ENCODE assay signal across 8 mouse cellular contexts in genomic region chr10:24223449-24224143, GRCm38 (mm10). TPM values are rescaled to one million over a fixed set of nuclear protein-coding genes. Genes with fewer than 3 reads are reported as not detected.
A peak's percentile ranks its signal among the peaks of the same experiment; 100 is the strongest.
DNase-seq lines count a peak whose midpoint lies in the region; ATAC-seq and TF ChIP-seq lines count a peak whose summit lies in the region.
"Had no signal": no experiment of that assay in that cellular context is flagged by ENCODE, and none has a peak within 500 bp of the region (broad histone marks: within the 10 kb centered on the region; RNA-seq: fewer than 3 reads in every experiment).

Gene Moxd1, plus strand, starts transcription at chr10:24223517.

- H3K36me3 ChIP-seq in testis, adult 2 months (ENCODE audit: control insufficient read depth, insufficient read depth, low read length), result no peaks in the 10 kb centered on the region
- no peaks in the 10 kb centered on the region for H3K36me3 ChIP-seq in embryonic facial prominence, embryonic 11.5 days (replicated peaks; ENCODE audit: control insufficient read depth, insufficient read depth, low read depth, low read length)
- H3K36me3 ChIP-seq in hindbrain, embryonic 10.5 days, result no peaks in the 10 kb centered on the region
- H3K36me3 ChIP-seq in limb, embryonic 15.5 days, result no peaks in the 10 kb centered on the region
- no peaks in the 10 kb centered on the region for H3K36me3 ChIP-seq in midbrain, embryonic 14.5 days (ENCODE audit: control insufficient read depth, insufficient read depth, low read length)

- no peak within 1 kb of the TSS for H3K27ac ChIP-seq in testis, adult 2 months (ENCODE audit: control insufficient read depth, insufficient read depth, low read depth, low read length)
- H3K27ac ChIP-seq in embryonic facial prominence, embryonic 11.5 days (replicated peaks; ENCODE audit: low read depth, low read length), result no peak within 1 kb of the TSS
- H3K27ac ChIP-seq in hindbrain, embryonic 10.5 days, result peak within 1 kb of the TSS; percentile 85
- H3K27ac ChIP-seq in limb, embryonic 15.5 days, result no peak within 1 kb of the TSS
- no peak within 1 kb of the TSS for H3K27ac ChIP-seq in midbrain, embryonic 14.5 days (replicated peaks; ENCODE audit: low read depth, low read length)

- peak; percentile 57; the same call in 1 of the 2 replicates for ATAC-seq in embryonic facial prominence, embryonic 11.5 days (replicated peaks; ENCODE audit: insufficient number of reproducible peaks, low FRiP score, low TSS enrichment, low read depth)
- ATAC-seq in limb, embryonic 15.5 days (ENCODE audit: insufficient number of reproducible peaks, low FRiP score, low TSS enrichment, low read depth), result peak; percentile 72
- peak; percentile 62; the same call in 1 of the 2 replicates for ATAC-seq in midbrain, embryonic 14.5 days (ENCODE audit: low FRiP score, low TSS enrichment)

- no peak for DNase-seq in testis, postnatal 14 days (ENCODE audit: low spot score)
- DNase-seq in embryonic facial prominence, embryonic 11.5 days (ENCODE audit: low spot score), result peak; percentile 62
- peak; percentile 63 for DNase-seq in hindbrain, embryonic 10.5 days (ENCODE audit: low spot score)
- peak; percentile 64 for DNase-seq in midbrain, embryonic 14.5 days
- peak; percentile 34 for DNase-seq in urinary bladder, postnatal 14 days (ENCODE audit: low spot score)

- H3K27me3 ChIP-seq in testis, adult 2 months (ENCODE audit: control insufficient read depth, insufficient read depth, low read length), result no peaks in the 10 kb centered on the region; the same call in 1 of the 2 replicates
- peaks cover 21% of the 10 kb centered on the region for H3K27me3 ChIP-seq in embryonic facial prominence, embryonic 11.5 days (ENCODE audit: control insufficient read depth, insufficient read depth, low read length)
- H3K27me3 ChIP-seq in hindbrain, embryonic 10.5 days (ENCODE audit: insufficient read depth, poor library complexity, severe bottlenecking), result peaks cover 62% of the 10 kb centered on the region
- peaks cover 11% of the 10 kb centered on the region; the same call in 1 of the 2 replicates for H3K27me3 ChIP-seq in limb, embryonic 15.5 days
- peaks cover 21% of the 10 kb centered on the region for H3K27me3 ChIP-seq in midbrain, embryonic 14.5 days (ENCODE audit: control insufficient read depth, insufficient read depth, low read length)

- H3K4me2 ChIP-seq in embryonic facial prominence, embryonic 11.5 days (ENCODE audit: low read depth, low read length), result peak within 1 kb of the TSS; percentile 93
- H3K4me2 ChIP-seq in limb, embryonic 15.5 days, result peak within 1 kb of the TSS; percentile 90
- peak within 1 kb of the TSS; percentile 87 for H3K4me2 ChIP-seq in midbrain, embryonic 14.5 days (ENCODE audit: low read length)

- no peaks in the 10 kb centered on the region for H3K9me3 ChIP-seq in embryonic facial prominence, embryonic 11.5 days (replicated peaks; ENCODE audit: control insufficient read depth, low read length)
- no peaks in the 10 kb centered on the region for H3K9me3 ChIP-seq in hindbrain, embryonic 10.5 days
- H3K9me3 ChIP-seq in limb, embryonic 15.5 days, result no peaks in the 10 kb centered on the region
- no peaks in the 10 kb centered on the region for H3K9me3 ChIP-seq in midbrain, embryonic 14.5 days (ENCODE audit: control insufficient read depth, low read length)

- 1% methylated on average over 56 of the region's 56 CpGs for WGBS in embryonic facial prominence, embryonic 11.5 days
- under 1% methylated on average over 56 of the region's 56 CpGs for WGBS in hindbrain, embryonic 10.5 days
- WGBS in limb, embryonic 15.5 days, result 2% methylated on average over 56 of the region's 56 CpGs
- 1% methylated on average over 54 of the region's 56 CpGs for WGBS in midbrain, embryonic 14.5 days

- no peak for TF ChIP-seq CTCF in testis, adult 2 months (IDR thresholded peaks at IDR 0.05; ENCODE audit: control insufficient read depth, insufficient read depth, insufficient replicate concordance, low read depth, low read length)

- TF ChIP-seq POLR2A in testis, adult 2 months (IDR thresholded peaks at IDR 0.05; ENCODE audit: control insufficient read depth, low read depth, low read length), result no peak

- peak within 1 kb of the TSS; percentile 57 for H3K9ac ChIP-seq in embryonic facial prominence, embryonic 11.5 days (replicated peaks; ENCODE audit: low read length)
- H3K9ac ChIP-seq in limb, embryonic 15.5 days, result peak within 1 kb of the TSS; percentile 31
- H3K9ac ChIP-seq in midbrain, embryonic 14.5 days (replicated peaks; ENCODE audit: low read length), result peak within 1 kb of the TSS; percentile 43

- peak within 1 kb of the TSS; percentile 16 for H3K4me3 ChIP-seq in testis, adult 2 months (ENCODE audit: control insufficient read depth, low read depth, low read length)
- H3K4me3 ChIP-seq in embryonic facial prominence, embryonic 11.5 days (ENCODE audit: low read depth, low read length), result peak within 1 kb of the TSS; percentile 41
- peak within 1 kb of the TSS; percentile 65 for H3K4me3 ChIP-seq in hindbrain, embryonic 10.5 days
- H3K4me3 ChIP-seq in limb, embryonic 15.5 days, result peak within 1 kb of the TSS; percentile 46
- H3K4me3 ChIP-seq in midbrain, embryonic 14.5 days (replicated peaks; ENCODE audit: low read depth, low read length), result peak within 1 kb of the TSS; percentile 46
- H3K4me3 ChIP-seq: erythroblast, embryonic 14.5 days had no signal

- H3K4me1 ChIP-seq in testis, adult 2 months (ENCODE audit: control insufficient read depth, insufficient read depth, low read length), result peaks cover 3% of the 10 kb centered on the region; the same call in 1 of the 2 replicates
- no peaks in the 10 kb centered on the region; the same call in 1 of the 2 replicates for H3K4me1 ChIP-seq in embryonic facial prominence, embryonic 11.5 days (ENCODE audit: control insufficient read depth, insufficient read depth, low read length)
- H3K4me1 ChIP-seq in hindbrain, embryonic 10.5 days (replicated peaks), result peaks cover 42% of the 10 kb centered on the region
- H3K4me1 ChIP-seq in limb, embryonic 15.5 days, result peaks cover 15% of the 10 kb centered on the region
- peaks cover 10% of the 10 kb centered on the region; the same call in 1 of the 2 replicates for H3K4me1 ChIP-seq in midbrain, embryonic 14.5 days (ENCODE audit: control insufficient read depth, insufficient read depth, low read length)

RNA-seq across cellular contexts. Expression of gene Moxd1, which starts in this region (rescaled TPM):
- 0.61 and 0.71 TPM in 2 replicates for polyA plus RNA-seq in testis, adult 2 months (2012; rRNA removed)
- polyA plus RNA-seq in embryonic facial prominence, embryonic 11.5 days (2014; fragmentation: Nextera tagmentation; extraction: Ambion mirVana), result 16.4 and 17.2 TPM in 2 replicates
- polyA plus RNA-seq in hindbrain, embryonic 10.5 days (2016; fragmentation: Nextera tagmentation; extraction: Ambion mirVana), result 22.0 and 22.4 TPM in 2 replicates
- polyA plus RNA-seq in limb, embryonic 15.5 days (2015; fragmentation: Nextera tagmentation; extraction: Ambion mirVana), result 18.2 and 19.2 TPM in 2 replicates
- polyA plus RNA-seq in midbrain, embryonic 14.5 days (2014; fragmentation: Nextera tagmentation; extraction: Ambion mirVana), result 0.26 and 2.7 TPM in 2 replicates
- polyA plus RNA-seq: erythroblast, embryonic 14.5 days had no signal
